Mouse (Mus musculus) mesoderm, embryonic 11.5 days (tissue): ENCODE results near the gene Oas1c.
"Not testable (repeated sequence)": the region's sequence is repeated elsewhere in the genome, so short reads cannot be mapped to it uniquely, and the experiment has no call there.

Experiments used
- DNase-seq: peaks from one replicate; pipeline ENCODE4 v3.0.0-alpha.2; 2012; ENCODE audit warnings: low read depth, low spot score

Gene Oas1c

DNA sequence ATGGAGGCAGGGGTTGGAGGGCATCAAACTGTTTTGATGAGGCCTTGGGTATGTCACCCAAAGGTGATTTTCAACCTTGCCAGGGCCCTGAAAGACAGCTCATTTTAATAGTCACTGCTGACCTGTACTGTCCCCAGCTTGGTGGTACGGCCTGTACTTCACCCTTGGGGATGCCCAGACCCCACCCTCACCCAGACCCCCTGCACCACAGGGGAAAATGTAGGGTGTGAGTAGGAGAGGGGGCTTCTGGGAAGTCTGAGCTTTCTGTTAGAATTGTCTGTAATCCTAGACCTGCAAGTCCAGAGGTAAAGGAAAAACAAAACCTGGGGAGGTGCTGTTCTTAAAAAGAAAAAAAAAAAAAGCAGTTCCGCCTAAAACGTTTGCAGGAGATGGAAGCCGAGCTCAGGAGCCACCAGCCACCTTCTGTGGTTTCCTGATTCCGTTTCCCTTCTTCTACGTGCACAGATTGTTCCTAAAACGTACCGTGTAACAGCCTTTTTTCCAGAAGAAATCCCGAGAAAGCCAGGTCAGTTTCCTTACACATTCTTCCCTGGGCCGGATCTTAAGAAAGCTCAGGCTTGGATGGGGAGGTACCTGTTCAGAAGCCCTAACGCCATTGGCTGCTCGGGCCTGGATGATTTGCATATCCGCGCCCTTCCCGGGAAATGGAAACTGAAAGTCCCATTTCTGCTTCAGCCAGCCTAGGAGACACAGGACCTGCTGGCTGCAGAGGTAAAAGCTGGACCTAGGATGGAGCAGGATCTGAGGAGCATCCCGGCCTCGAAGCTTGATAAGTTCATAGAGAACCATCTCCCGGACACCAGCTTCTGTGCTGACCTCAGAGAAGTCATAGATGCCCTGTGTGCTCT is at the start of gene Oas1c:
Oas1c (minus strand) TSS at position 564 of the 869 bp plus-strand sequence.
- DNase-seq: peak; percentile 87

- no peak for DNase-seq
Measured at GRCm38 (mm10) chr5:120861121-120861520, 48.8 kb upstream of the Oas1c start, which contains the start of gene Oas1h. Oas1h (plus strand) TSS chr5:120861421.

DNA sequence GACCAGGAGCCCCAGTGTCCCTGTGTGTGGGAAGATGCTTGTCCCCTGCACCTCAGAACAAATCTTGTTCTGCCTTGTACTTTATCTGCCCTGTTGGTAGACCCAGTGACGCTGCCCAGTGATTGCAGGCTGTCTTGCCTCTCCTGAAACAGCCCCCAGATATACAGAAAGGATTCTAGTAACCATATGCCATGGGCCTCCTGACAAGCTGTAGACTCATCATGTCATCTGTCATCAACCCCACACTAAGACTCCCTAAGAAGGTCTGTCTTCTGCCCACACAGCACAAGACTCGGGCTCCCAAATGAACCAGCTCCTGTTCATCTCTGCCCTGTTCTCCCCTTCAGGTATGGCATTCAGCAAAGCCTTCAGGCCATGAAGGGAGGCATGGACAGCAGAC is 46.9 kb upstream of the Oas1c start:
- DNase-seq: no peak

GRCm38 (mm10) chr5:120849601-120850136 is 37.4 kb upstream of the Oas1c start:
- DNase-seq: peak; percentile 39

GRCm38 (mm10) chr5:120847067-120847466 is 34.8 kb upstream of the Oas1c start, which contains the start of gene Oas1f:
Oas1f (plus strand) TSS chr5:120847367.
- DNase-seq: no peak

GRCm38 (mm10) chr5:120844713-120845112 is 32.4 kb upstream of the Oas1c start:
- no peak for DNase-seq

- peak; percentile 53 for DNase-seq
Measured at GRCm38 (mm10) chr5:120836731-120837585, 24.6 kb upstream of the Oas1c start.

DNA sequence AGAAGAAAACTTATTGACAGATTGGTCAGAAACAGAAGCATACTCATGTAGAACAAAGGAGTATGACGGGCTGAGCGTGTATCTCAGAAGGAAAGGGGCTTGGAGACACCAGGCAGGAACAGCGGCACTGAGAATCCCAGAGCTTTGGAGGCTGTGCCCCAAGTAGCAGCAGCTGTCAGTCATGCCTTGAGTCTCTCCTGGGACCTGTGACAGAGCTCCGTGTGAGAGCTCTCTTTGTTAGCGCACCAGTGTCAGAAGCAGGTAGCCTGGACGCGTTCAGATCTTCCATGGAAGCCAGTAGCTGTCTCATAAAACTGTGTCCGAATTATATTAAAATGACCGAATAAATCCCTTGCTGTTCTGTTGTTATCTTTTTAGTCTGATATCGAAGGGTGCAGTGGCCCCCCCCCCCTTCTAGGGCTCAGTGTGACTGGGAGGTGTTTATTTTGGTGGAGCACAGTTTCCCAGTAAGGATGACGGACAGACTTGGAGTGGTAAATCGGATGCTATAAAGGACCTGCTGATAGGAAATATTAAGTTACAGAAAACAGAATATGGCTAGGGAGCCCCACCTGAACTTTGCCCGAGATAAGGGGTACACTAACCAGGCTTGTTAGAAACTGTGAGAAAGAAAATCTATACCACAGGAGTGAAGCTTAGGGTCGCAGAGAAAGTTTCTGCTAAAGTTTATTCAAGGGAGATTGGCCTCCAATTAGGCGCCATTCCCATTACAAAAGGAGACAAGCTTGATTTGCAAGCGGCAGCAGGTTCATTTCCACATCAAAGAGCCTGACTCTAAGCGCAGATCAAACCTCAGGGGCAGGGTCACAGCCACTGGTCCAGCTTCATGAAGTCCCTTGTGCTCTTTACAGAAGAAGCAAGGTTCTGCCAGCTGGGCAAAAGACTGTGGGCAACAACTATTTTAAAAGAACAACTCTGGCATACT is 21.3 kb upstream of the Oas1c start:
- DNase-seq: peak; percentile 30

DNA sequence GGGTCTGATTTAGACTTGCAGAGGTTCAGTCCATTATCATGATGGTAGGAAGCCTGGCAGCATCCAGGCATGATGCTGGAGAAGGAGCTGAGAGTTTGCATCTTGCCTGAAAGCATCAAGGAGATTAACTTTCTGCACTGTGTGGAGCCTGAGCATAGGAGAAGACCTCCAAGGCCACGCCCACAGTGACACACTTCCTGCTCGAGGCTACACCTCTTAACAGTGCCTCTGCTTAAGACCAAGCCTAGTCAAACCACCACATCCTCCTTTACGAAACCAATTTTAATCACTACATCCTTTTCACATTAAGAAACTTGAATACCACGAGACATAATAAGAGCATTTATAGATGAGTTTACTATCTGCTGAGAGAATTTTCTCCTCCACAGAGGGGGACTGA is 18.7 kb upstream of the Oas1c start:
- no peak for DNase-seq

GRCm38 (mm10) chr5:120818999-120819398 is 6.7 kb upstream of the Oas1c start:
- no peak for DNase-seq

DNA sequence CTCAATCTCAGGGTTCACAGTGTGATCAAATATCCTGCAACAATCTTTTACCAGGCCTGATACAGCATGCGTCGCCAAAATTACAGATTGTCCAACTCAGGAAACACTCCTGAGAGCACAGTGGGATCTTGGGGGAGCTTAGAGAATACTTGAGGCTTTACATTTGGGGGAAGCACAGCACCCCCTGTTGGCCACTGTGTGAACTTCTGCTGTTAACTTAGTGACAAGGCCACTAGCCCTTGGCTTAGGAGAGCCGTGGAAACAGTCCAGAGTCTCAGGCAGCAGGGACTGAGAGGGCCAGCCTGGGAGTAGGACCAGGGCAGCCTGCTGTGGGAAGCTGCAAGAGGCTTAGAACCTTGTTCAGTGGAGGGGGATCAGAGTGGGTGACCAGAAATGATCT is 3.6 kb upstream of the Oas1c start:
- DNase-seq: peak; percentile 37

DNA sequence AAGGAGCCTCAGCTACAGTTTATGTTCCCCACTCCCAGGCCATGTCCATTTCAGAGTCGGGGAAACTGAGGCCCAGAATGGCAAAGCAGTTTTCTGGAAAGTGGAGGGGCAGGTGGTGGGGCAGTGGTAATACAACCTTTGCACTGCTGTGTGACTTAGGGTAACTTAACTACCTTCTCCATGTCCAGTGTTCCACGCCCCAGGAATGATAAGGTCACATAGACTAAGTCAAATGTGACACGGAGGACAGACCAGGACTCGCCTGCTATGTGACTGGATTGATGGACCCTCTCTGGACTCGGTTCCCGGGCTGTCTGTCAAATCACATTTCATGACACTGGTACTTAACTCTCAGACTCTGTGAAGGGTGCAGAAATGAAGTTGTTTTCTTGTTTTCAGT is 709 bp upstream of the Oas1c start:
- no peak for DNase-seq

DNA sequence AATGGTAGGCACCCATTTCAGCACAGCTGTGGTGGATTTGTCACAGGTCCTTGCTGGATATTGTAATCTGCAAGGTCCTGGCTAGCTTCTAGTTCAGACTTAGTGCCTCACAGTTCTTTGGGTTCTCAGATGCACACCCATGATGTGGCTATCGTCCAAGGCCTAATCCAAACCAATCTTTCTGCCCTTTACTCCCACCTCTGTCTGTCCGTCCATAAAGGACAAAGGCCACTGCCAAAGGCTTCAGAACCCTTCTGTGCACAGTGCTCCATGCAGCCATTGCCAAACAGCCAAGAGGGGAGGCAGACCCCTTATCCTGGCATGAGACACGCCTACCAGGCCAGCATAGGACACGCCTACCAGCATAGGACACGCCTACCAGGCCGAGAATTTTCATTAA is 3.1 kb downstream of the Oas1c start:
- DNase-seq: no peak

DNA sequence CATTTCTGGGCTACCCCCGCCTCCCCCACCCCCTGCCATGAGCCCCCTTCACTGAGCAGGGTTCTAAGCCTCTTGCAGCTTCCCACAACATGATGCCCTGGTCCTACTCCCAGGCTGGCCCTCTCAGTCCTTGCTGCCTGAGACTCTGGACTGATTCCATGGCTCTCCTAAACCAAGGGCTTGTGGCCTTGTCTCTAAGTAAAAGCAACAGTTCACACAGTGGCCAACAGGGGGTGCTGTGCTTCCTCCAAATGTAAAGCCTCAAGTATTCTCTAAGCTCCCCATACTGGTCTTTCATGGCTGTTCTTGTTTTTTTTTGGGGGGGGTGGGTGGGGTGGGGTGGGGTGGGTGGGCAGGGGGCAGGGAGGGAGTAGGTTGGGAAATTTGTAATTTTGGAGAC is 5.9 kb downstream of the Oas1c start:
- peak; percentile 72 for DNase-seq

DNA sequence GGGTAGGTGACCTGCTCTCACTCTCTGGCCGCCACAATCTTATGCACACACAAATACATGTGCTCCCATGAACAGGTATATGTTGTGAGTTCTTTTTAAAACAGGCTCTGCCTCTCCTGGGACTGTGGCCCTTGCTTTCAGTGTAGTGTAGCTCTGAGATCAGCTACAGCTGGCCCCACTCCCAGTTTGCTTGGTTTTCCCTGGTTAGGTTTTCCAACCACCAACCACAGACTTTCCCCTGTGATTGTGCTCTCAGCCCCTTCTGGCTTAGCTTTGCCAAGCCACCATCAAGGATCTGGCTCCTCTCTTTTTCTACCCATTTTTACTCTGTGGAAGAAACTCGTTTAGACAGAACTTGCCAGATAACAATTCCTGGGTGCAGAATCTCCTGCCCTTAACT is 8.7 kb downstream of the Oas1c start:
- DNase-seq: no peak

- DNase-seq: not testable (repeated sequence)
Measured at GRCm38 (mm10) chr5:120798943-120799342, 13.4 kb downstream of the Oas1c start.

DNA sequence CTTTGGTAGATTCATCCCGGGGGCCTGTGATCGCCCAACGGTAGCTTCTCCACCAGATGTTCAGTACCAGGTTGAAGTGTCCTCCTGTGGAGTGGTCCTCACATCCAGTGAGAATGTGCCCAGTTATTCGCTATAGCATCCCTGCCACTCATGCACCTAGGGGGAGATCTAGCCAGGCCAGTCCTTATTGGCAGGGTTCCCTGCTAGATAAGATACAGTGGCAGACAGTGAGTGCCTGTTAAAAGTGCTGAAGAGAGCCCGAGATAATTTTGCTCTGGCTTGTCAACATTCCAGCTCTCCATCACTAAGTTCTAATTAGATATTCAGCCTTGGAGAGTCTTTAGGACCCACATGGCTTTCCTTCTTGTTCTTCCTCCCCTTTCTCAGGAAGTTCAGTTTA is 14.2 kb downstream of the Oas1c start:
- DNase-seq: not testable (repeated sequence)

- peak; percentile 6 for DNase-seq
Measured at GRCm38 (mm10) chr5:120795480-120796034, 16.8 kb downstream of the Oas1c start, which contains the start of gene Oas1e. Oas1e (minus strand) TSS chr5:120795530.

GRCm38 (mm10) chr5:120793043-120793442 is 19.3 kb downstream of the Oas1c start:
- DNase-seq: peak; percentile 51

- no peak for DNase-seq
Measured at GRCm38 (mm10) chr5:120787042-120787441, 25.3 kb downstream of the Oas1c start.

DNA sequence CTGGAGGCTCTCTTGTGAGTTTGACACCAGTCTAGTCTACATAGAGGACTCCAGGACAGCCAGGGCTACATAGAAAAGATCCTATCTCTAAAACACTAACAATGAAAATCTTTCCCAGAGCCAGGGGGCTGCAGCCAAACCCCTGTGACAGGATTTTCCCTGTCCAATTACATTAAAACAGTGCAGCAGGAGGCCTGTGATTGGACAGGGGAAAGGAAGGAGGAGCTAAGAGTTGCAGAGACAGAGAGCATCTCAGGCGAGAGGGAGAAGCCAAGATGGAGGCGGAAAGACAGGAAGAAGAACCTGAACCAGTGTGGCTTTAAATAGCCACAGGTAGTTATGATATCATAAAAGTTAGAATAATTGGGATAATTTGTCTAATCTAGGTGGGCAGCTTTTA is 29.9 kb downstream of the Oas1c start:
- no peak for DNase-seq
